In genomic region chr6:27798735-27799134, GRCm38 (mm10) we compare ENCODE assay signal across 21 mouse cellular contexts.
"Had no signal": no experiment of that assay in that cellular context is flagged by ENCODE, and none has a peak within 500 bp of the region (broad histone marks: within the 10 kb centered on the region; RNA-seq: fewer than 3 reads in every experiment).

No protein-coding gene starts in this region.

- H3K9ac ChIP-seq: liver, embryonic 14.5 days; lung, embryonic 15.5 days; midbrain, embryonic 12.5 days; neural tube, embryonic 13.5 days; neural tube, embryonic 15.5 days had no signal

- H3K27me3 ChIP-seq: lung, embryonic 15.5 days; midbrain, embryonic 12.5 days; neural tube, embryonic 13.5 days; neural tube, embryonic 15.5 days had no signal

- H3K36me3 ChIP-seq: lung, embryonic 15.5 days; midbrain, embryonic 10.5 days; midbrain, embryonic 12.5 days; neural tube, embryonic 13.5 days; neural tube, embryonic 15.5 days had no signal

- H3K9me3 ChIP-seq: lung, embryonic 15.5 days; midbrain, embryonic 10.5 days; midbrain, embryonic 12.5 days; neural tube, embryonic 13.5 days; neural tube, embryonic 15.5 days had no signal

- H3K4me2 ChIP-seq: lung, embryonic 15.5 days; midbrain, embryonic 12.5 days; neural tube, embryonic 13.5 days; neural tube, embryonic 15.5 days had no signal

- H3K4me1 ChIP-seq: lung, embryonic 15.5 days; midbrain, embryonic 10.5 days; midbrain, embryonic 12.5 days; neural tube, embryonic 13.5 days; neural tube, embryonic 15.5 days had no signal

- H3K27ac ChIP-seq: liver, embryonic 14.5 days; lung, embryonic 15.5 days; midbrain, embryonic 10.5 days; midbrain, embryonic 12.5 days; neural tube, embryonic 13.5 days; neural tube, embryonic 15.5 days had no signal

- H3K4me3 ChIP-seq: lung, embryonic 15.5 days; midbrain, embryonic 10.5 days; midbrain, embryonic 12.5 days; myocyte; neural tube, embryonic 13.5 days; neural tube, embryonic 15.5 days had no signal

- ATAC-seq: lung, postnatal 0 days; midbrain, embryonic 16.5 days had no signal

- DNase-seq: lung, adult 2 months; lung, postnatal 14 days; lung, postnatal 4 days; midbrain, embryonic 14.5 days; retina, postnatal 1 day; right cerebral cortex, adult 18-20 months; right cerebral cortex, postnatal 25 days; right cerebral cortex, postnatal 4 days; spleen, adult 18-20 months; thymus, adult 18-20 months; thymus, postnatal 14 days; thymus, postnatal 36 days had no signal
